Mouse (Mus musculus): ENCODE results near the gene Olfr985.

Gene Olfr985

GRCm38 (mm10) chr9:40130084-40130483 is at the start of gene Olfr985:
Gene Olfr985 (minus strand): TSS chr9:40130184.
- DNase-seq (ENCODE audit: extremely low read depth, insufficient read length, low spot score): no peak

GRCm38 (mm10) chr9:40177017-40177416 is 47.0 kb upstream of the Olfr985 start:
- no peak for DNase-seq (ENCODE audit: extremely low read depth, insufficient read length, low spot score)

- no peak for DNase-seq (ENCODE audit: extremely low read depth, insufficient read length, low spot score)
Measured at GRCm38 (mm10) chr9:40166446-40166845, 36.5 kb upstream of the Olfr985 start.

GRCm38 (mm10) chr9:40155118-40155644 is 25.2 kb upstream of the Olfr985 start:
- DNase-seq (ENCODE audit: extremely low read depth, insufficient read length, low spot score): no peak

- DNase-seq (ENCODE audit: extremely low read depth, insufficient read length, low spot score): no peak
Measured at GRCm38 (mm10) chr9:40141544-40141943, 11.6 kb upstream of the Olfr985 start.

GRCm38 (mm10) chr9:40139484-40139883 is 9.5 kb upstream of the Olfr985 start:
- no peak for DNase-seq (ENCODE audit: extremely low read depth, insufficient read length, low spot score)

GRCm38 (mm10) chr9:40136987-40137688 is 7.2 kb upstream of the Olfr985 start:
- DNase-seq (ENCODE audit: extremely low read depth, insufficient read length, low spot score): no peak

GRCm38 (mm10) chr9:40130556-40130955 is 572 bp upstream of the Olfr985 start:
- no peak for DNase-seq (ENCODE audit: extremely low read depth, insufficient read length, low spot score)

- DNase-seq (ENCODE audit: extremely low read depth, insufficient read length, low spot score): no peak
Measured at GRCm38 (mm10) chr9:40117287-40117659, 12.7 kb downstream of the Olfr985 start.

GRCm38 (mm10) chr9:40116645-40117286 is 13.2 kb downstream of the Olfr985 start:
- no peak for DNase-seq (ENCODE audit: extremely low read depth, insufficient read length, low spot score)

GRCm38 (mm10) chr9:40114106-40114505 is 15.9 kb downstream of the Olfr985 start, which contains the start of gene Olfr984:
Gene Olfr984 (minus strand): TSS chr9:40114206.
- no peak for DNase-seq (ENCODE audit: extremely low read depth, insufficient read length, low spot score)

GRCm38 (mm10) chr9:40094769-40095168 is 35.2 kb downstream of the Olfr985 start:
- peak; percentile 5 for DNase-seq (ENCODE audit: extremely low read depth, insufficient read length, low spot score)

- no peak for DNase-seq (ENCODE audit: extremely low read depth, insufficient read length, low spot score)
Measured at GRCm38 (mm10) chr9:40093495-40093894, 36.5 kb downstream of the Olfr985 start, which contains the start of gene Olfr983. Gene Olfr983 (minus strand): TSS chr9:40093595.
